In the genomic region with DNA sequence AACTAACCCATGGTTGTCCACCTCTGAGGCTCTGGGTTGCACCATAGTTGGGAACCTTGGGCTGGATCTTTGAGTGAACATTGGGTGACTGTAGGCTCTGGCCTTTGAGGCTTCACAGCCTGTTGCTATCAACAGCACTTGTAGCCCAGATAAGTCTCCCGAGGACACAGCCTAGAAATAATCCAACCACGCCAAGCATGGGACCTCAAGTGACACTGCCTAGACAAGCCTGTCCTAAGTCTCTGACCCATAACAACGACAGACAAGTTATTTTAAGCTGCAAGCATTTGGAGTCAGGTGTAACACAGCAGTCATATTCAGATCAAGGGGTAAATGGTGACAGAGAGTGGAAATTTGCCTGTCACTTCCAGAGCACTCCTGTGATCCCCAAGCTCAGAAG, we compare ENCODE assay signal across 14 mouse cellular contexts. TPM values are rescaled to one million over a fixed set of nuclear protein-coding genes. Genes with fewer than 3 reads are reported as not detected.
"Had no signal": no experiment of that assay in that cellular context is flagged by ENCODE, and none has a peak within 500 bp of the region (broad histone marks: within the 10 kb centered on the region; RNA-seq: fewer than 3 reads in every experiment).

No protein-coding gene starts in this region.

- H3K27ac ChIP-seq: layer of hippocampus, adult 2 months; limb, embryonic 13.5 days; liver, embryonic 14.5 days; midbrain, embryonic 12.5 days had no signal

- DNase-seq: kidney, postnatal 10 days; kidney, postnatal 4 days; left cerebral cortex, postnatal 4 days; lung, adult 18-20 months; right cerebral cortex, postnatal 14 days; thymus, adult 18-20 months; thymus, postnatal 14 days had no signal

- H3K9ac ChIP-seq: limb, embryonic 13.5 days; liver, embryonic 14.5 days; midbrain, embryonic 12.5 days had no signal

- H3K4me2 ChIP-seq: limb, embryonic 13.5 days; midbrain, embryonic 12.5 days had no signal

- H3K4me3 ChIP-seq: layer of hippocampus, adult 2 months; limb, embryonic 13.5 days; midbrain, embryonic 12.5 days had no signal

- ATAC-seq: midbrain, embryonic 16.5 days had no signal

- H3K36me3 ChIP-seq: midbrain, embryonic 12.5 days had no signal

- H3K9me3 ChIP-seq: limb, embryonic 13.5 days; midbrain, embryonic 12.5 days had no signal

- H3K27me3 ChIP-seq: limb, embryonic 13.5 days; midbrain, embryonic 12.5 days had no signal

RNA-seq across cellular contexts. Expression of a gene that starts 29.4 kb away (rescaled TPM):
- total RNA-seq: left cerebral cortex, postnatal 4 days; megakaryocyte-erythroid progenitor cell, adult 5-6 weeks had no signal
- polyA plus RNA-seq: neural tube, embryonic 14.5 days had no signal
